ENCODE assay signal across 8 mouse cellular contexts in genomic region chr16:13448706-13449090, GRCm38 (mm10).
DNase-seq lines count a peak whose midpoint lies in the region; ATAC-seq and TF ChIP-seq lines count a peak whose summit lies in the region.

No protein-coding gene starts in this region.

- no peak overlapping the region for H3K27ac ChIP-seq in limb, embryonic 14.5 days (replicated peaks; ENCODE audit: low read depth, low read length)
- H3K27ac ChIP-seq in stomach, embryonic 14.5 days (ENCODE audit: low read length) = no peak overlapping the region

- WGBS in limb, embryonic 14.5 days = 12% methylated on average over 8 of the region's 8 CpGs
- 16% methylated on average over 8 of the region's 8 CpGs for whole genome bisulfite sequencing in stomach, embryonic 14.5 days

- H3K4me3 ChIP-seq in megakaryocyte, embryonic 14.5 days (replicated peaks) = peak overlapping the region; percentile 93
- peak overlapping the region; percentile 83 for H3K4me3 ChIP-seq in limb, embryonic 14.5 days (replicated peaks; ENCODE audit: low read length)
- peak overlapping the region; percentile 84 for H3K4me3 ChIP-seq in stomach, embryonic 14.5 days (ENCODE audit: low read depth, low read length)

- H3K9ac ChIP-seq in limb, embryonic 14.5 days (ENCODE audit: low read depth, low read length, severe bottlenecking) = peak overlapping the region; percentile 79
- peak overlapping the region; percentile 76; the same call in 1 of the 2 replicates for H3K9ac ChIP-seq in stomach, embryonic 14.5 days (replicated peaks; ENCODE audit: low read depth, low read length)

- peak; percentile 45 for DNase-seq in embryo, embryonic 9.5 days (ENCODE audit: extremely low spot score)
- DNase-seq in embryo, embryonic 11 days = no peak
- no peak for DNase-seq in limb, embryonic 14.5 days (ENCODE audit: low spot score)
- DNase-seq in spleen, adult 12 weeks (ENCODE audit: low spot score) = no peak
- DNase-seq in cerebellum, adult 11-12 months = no peak

- no peaks in the 10 kb centered on the region; the same call in 1 of the 2 replicates for H3K9me3 ChIP-seq in megakaryocyte, embryonic 14.5 days
- no peaks in the 10 kb centered on the region for H3K9me3 ChIP-seq in limb, embryonic 14.5 days (ENCODE audit: control insufficient read depth, low read length)
- H3K9me3 ChIP-seq in stomach, embryonic 14.5 days (ENCODE audit: control insufficient read depth, low read depth, low read length) = no peaks in the 10 kb centered on the region

- ATAC-seq in megakaryocyte, adult 5-6 weeks (ENCODE audit: poor library complexity, severe bottlenecking) = no peak
- ATAC-seq in limb, embryonic 14.5 days (ENCODE audit: low FRiP score, low read depth) = no peak
- no peak for ATAC-seq in stomach, embryonic 14.5 days (ENCODE audit: insufficient number of reproducible peaks, insufficient read depth, low FRiP score, low read depth)

- H3K36me3 ChIP-seq in megakaryocyte, embryonic 14.5 days (replicated peaks; ENCODE audit: low read length) = peaks cover 19% of the 10 kb centered on the region
- no peaks in the 10 kb centered on the region for H3K36me3 ChIP-seq in limb, embryonic 14.5 days (ENCODE audit: control insufficient read depth, insufficient read depth, low read length)
- H3K36me3 ChIP-seq in stomach, embryonic 14.5 days (ENCODE audit: control insufficient read depth, insufficient read depth, low read length) = no peaks in the 10 kb centered on the region

- peak overlapping the region; percentile 97 for H3K4me2 ChIP-seq in limb, embryonic 14.5 days (replicated peaks; ENCODE audit: low read depth, low read length, severe bottlenecking)
- H3K4me2 ChIP-seq in stomach, embryonic 14.5 days (replicated peaks; ENCODE audit: low read depth, low read length) = peak overlapping the region; percentile 97

- TF ChIP-seq POLR2A in limb, embryonic 14.5 days (IDR thresholded peaks at IDR 0.05; ENCODE audit: borderline replicate concordance, extremely low read depth, insufficient read depth, insufficient read length) = no peak

- peaks cover 47% of the 10 kb centered on the region for H3K4me1 ChIP-seq in megakaryocyte, embryonic 14.5 days
- peaks cover 10% of the 10 kb centered on the region for H3K4me1 ChIP-seq in limb, embryonic 14.5 days (ENCODE audit: control insufficient read depth, insufficient read depth, low read length)
- peaks cover 10% of the 10 kb centered on the region; the same call in 1 of the 2 replicates for H3K4me1 ChIP-seq in stomach, embryonic 14.5 days (ENCODE audit: control insufficient read depth, insufficient read depth, low read length)

- peaks cover 16% of the 10 kb centered on the region for H3K27me3 ChIP-seq in megakaryocyte, embryonic 14.5 days (replicated peaks)
- H3K27me3 ChIP-seq in limb, embryonic 14.5 days (ENCODE audit: control insufficient read depth, insufficient read depth, low read length) = peaks cover 13% of the 10 kb centered on the region; the same call in 1 of the 2 replicates
- H3K27me3 ChIP-seq in stomach, embryonic 14.5 days (ENCODE audit: control insufficient read depth, insufficient read depth, low read length) = no peaks in the 10 kb centered on the region
